Mouse (Mus musculus) left cerebral cortex, postnatal 14 days (tissue): ENCODE measurements around the gene Slc2a3. TPM values are rescaled to one million over a fixed set of nuclear protein-coding genes. Genes with fewer than 3 reads are reported as not detected.
A peak's percentile ranks its signal among the peaks of the same experiment; 100 is the strongest.

Experiments
- DNase-seq, 2 experiments: peaks; one replicate each; pipeline ENCODE4 v3.0.0; 2021 to 2022; ENCODE audit warnings: low spot score in 2 of 2, mixed read lengths in 1 of 2
- intact Hi-C: fragments of 180-260 bp; cut with DNase I; formaldehyde crosslinking; loops from one replicate; pipeline ENCODE4 v1.15.1; 2025
- total RNA-seq, 2 experiments: library from RNA; stranded (reverse); gene quantifications; 2 replicates each; pipeline ENCODE4 v1.2.3; 2021

The Slc2a3 gene
- total RNA-seq, 2 experiments from 2014 or later = 169 TPM

- intact Hi-C loops = loop anchor here (5.0 kb wide), 1 partner anchor 61 kb away; the partner anchor contains the start of gene Necap1
- peak; percentile 89 to 90 for DNase-seq
Measured at GRCm38 (mm10) chr6:122811280-122811652, 9.8 kb upstream of the Slc2a3 start.

- intact Hi-C loops = loop anchor here (5.0 kb wide), 1 partner anchor 62 kb away; the partner anchor contains the start of gene Necap1
- peak; percentile 97 to 99 for DNase-seq
Measured at GRCm38 (mm10) chr6:122810615-122811279, 9.3 kb upstream of the Slc2a3 start.

- intact Hi-C loops = loop anchor here (5.0 kb wide), 1 partner anchor 62 kb away; the partner anchor contains the start of gene Necap1
- peak; percentile 41 to 56 for DNase-seq
Measured at GRCm38 (mm10) chr6:122810022-122810614, 8.7 kb upstream of the Slc2a3 start.

- peak; percentile 87 to 90 for DNase-seq
- intact Hi-C loops = no loop called here
Measured at GRCm38 (mm10) chr6:122804418-122804817, 3.0 kb upstream of the Slc2a3 start.

- peak; percentile 33 to 54 for DNase-seq
- intact Hi-C loops = no loop called here
Measured at GRCm38 (mm10) chr6:122801801-122802514, 518 bp upstream of the Slc2a3 start.

- peak in 1 of 2 experiments; percentile 62 for DNase-seq
- intact Hi-C loops = no loop called here
Measured at GRCm38 (mm10) chr6:122800640-122801300, 670 bp downstream of the Slc2a3 start.

GRCm38 (mm10) chr6:122795254-122795935 is 6.0 kb downstream of the Slc2a3 start:
- DNase-seq = peak in 1 of 2 experiments; percentile 32
- intact Hi-C loops = no loop called here

- intact Hi-C loops = loop anchor here (2.0 kb wide), 2 partner anchors 45 to 117 kb away; no protein-coding TSS in a partner anchor
- peak; percentile 88 to 93 for DNase-seq
Measured at GRCm38 (mm10) chr6:122786275-122786674, 15.2 kb downstream of the Slc2a3 start.

- peak; percentile 45 to 74 for DNase-seq
- intact Hi-C loops = no loop called here
Measured at GRCm38 (mm10) chr6:122784866-122785265, 16.6 kb downstream of the Slc2a3 start.

GRCm38 (mm10) chr6:122782164-122782563 is 19.3 kb downstream of the Slc2a3 start:
- DNase-seq = no peak
- intact Hi-C loops = no loop called here

GRCm38 (mm10) chr6:122781167-122781566 is 20.3 kb downstream of the Slc2a3 start:
- DNase-seq = no peak
- intact Hi-C loops = no loop called here

GRCm38 (mm10) chr6:122779916-122780315 is 21.5 kb downstream of the Slc2a3 start:
- intact Hi-C loops = no loop called here
- no peak for DNase-seq

- intact Hi-C loops = no loop called here
- no peak for DNase-seq
Measured at GRCm38 (mm10) chr6:122776040-122776439, 25.4 kb downstream of the Slc2a3 start.

- DNase-seq = no peak
- intact Hi-C loops = no loop called here
Measured at GRCm38 (mm10) chr6:122774345-122774744, 27.1 kb downstream of the Slc2a3 start.

- intact Hi-C loops = no loop called here
- DNase-seq = no peak
Measured at GRCm38 (mm10) chr6:122772701-122773100, 28.7 kb downstream of the Slc2a3 start.

- DNase-seq = peak in 1 of 2 experiments; percentile 51
- intact Hi-C loops = no loop called here
Measured at GRCm38 (mm10) chr6:122770760-122771315, 30.6 kb downstream of the Slc2a3 start.

GRCm38 (mm10) chr6:122769771-122770759 is 31.4 kb downstream of the Slc2a3 start:
- intact Hi-C loops = no loop called here
- peak; percentile 56 to 78 for DNase-seq

GRCm38 (mm10) chr6:122768256-122768655 is 33.2 kb downstream of the Slc2a3 start:
- intact Hi-C loops = no loop called here
- DNase-seq = no peak
